Mouse (Mus musculus): ENCODE results near the gene Gm9913. TPM values are rescaled to one million over a fixed set of nuclear protein-coding genes. Genes with fewer than 3 reads are reported as not detected.

Gm9913 gene
- polyA plus RNA-seq (2012; ENCODE audit: low replicate concordance) = not detected in 2 replicates

DNA sequence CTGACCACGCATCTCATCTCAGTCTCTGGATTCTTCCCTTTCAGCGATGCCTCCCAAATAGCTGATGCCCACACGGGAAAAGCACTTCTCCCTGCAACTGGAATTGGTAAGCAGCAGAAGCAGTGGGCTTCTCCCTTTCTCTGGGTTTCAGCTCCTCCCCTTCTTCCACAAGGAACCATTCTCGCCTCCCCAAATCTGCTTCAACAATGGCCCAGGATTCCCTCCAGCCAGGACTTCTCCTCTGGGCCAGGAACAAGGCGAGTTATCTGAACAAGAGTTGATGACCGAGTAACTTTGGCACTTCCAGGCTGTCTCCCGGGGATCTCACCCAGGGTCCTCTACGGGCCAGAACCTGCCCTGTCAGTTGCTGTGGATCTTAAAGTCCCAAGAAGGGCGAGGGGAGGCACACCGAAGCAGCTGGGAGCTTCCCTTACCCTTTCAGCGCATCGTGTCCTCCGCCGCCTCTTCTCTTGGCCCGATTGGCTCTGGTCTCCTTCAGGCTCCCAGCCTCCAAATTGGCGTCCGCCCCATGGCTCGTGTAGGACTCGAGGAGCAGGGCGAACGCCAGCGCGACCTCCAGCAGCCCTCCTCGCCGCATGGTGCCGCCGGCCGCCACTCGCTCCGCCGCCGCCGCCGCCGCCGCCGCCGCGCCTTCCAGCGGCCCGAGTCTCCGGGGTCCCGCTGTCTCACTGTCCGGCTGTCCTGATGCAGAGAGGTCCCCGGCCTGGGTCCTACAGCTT is at the start of gene Gm9913:
TSS of gene Gm9913 (plus strand) at position 84 of the 740 bp plus-strand sequence.

DNA sequence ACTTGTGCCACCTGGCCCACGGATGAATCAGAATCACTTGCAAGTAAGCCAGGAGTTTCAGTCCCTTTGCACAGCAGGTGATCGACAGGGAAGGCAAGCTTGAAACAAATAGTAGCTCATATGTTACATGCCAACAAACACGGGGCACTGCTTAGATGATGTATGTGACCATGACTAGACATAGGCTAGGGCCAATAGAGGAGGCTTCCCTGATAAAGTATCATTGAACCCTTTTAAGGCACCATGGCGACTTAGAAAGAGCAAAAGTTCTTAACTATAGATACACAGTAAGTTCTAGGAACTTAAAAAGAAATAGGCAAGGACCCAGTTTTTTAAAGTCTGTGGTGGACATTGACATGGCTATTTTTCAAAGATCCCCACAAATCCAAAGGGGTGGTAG is 3.0 kb downstream of the Gm9913 start, which contains the start of gene Fbn1:
TSS of gene Fbn1 (minus strand) at position 101 of the 400 bp plus-strand sequence.

Other genes starting within 250 kb of the Gm9913 start
- 0.02 and 0.17 TPM in 2 replicates for gene Fbn1, start 2.9 kb downstream of the Gm9913 start, polyA plus RNA-seq (2012; ENCODE audit: low replicate concordance)
- gene Cep152, start 120.0 kb downstream of the Gm9913 start, polyA plus RNA-seq (2012; ENCODE audit: low replicate concordance) = 1.5 and 2.1 TPM in 2 replicates
- 36.8 and 38.5 TPM in 2 replicates for gene Eid1, start 168.0 kb downstream of the Gm9913 start, polyA plus RNA-seq (2012; ENCODE audit: low replicate concordance)
- 0.04 and 0.18 TPM in 2 replicates for gene Shc4, start 219.1 kb downstream of the Gm9913 start, polyA plus RNA-seq (2012; ENCODE audit: low replicate concordance)

Data from hematopoietic multipotent progenitor cell, adult 10-12 weeks (in vitro differentiated cells).